Comparison of ENCODE assay signal across 8 mouse cellular contexts in the genomic region with DNA sequence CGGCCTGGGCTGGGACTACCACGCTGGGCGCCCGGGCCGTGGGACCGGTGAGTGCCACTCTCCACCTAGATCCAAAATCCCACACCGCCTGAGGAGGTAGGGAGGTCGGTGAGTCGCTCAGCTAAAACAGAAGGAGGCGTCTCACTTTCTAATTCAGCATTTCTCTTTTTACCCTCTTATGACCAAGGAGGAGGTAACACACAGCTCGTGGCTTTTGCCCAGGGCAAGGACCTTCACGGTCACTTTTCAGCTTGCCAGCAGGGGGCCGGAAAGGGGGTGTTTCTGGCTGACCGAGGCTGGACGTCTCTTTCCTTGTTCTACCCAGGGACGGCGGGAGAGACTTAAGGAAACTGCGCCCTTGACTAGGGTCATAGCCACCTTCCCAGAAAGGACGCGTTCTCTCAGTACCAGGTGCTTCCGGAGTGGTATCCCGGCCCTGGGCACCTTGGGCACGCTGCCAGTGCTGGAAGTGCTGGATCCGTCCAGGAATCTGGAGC. TPM values are rescaled to one million over a fixed set of nuclear protein-coding genes. Genes with fewer than 3 reads are reported as not detected.
DNase-seq lines count a peak whose midpoint lies in the region; ATAC-seq and TF ChIP-seq lines count a peak whose summit lies in the region.

No protein-coding gene starts in this region.

- no peaks in the 10 kb centered on the region for H3K9me3 ChIP-seq in E14TG2a.4 (ENCODE audit: low read length)
- no peaks in the 10 kb centered on the region for H3K9me3 ChIP-seq in embryonic facial prominence, embryonic 14.5 days (ENCODE audit: control insufficient read depth, low read length)
- H3K9me3 ChIP-seq in heart, embryonic 12.5 days (replicated peaks) = no peaks in the 10 kb centered on the region
- no peaks in the 10 kb centered on the region for H3K9me3 ChIP-seq in kidney, embryonic 15.5 days (replicated peaks)

- no peaks in the 10 kb centered on the region for H3K27me3 ChIP-seq in E14TG2a.4 (ENCODE audit: insufficient read depth, low read length)
- H3K27me3 ChIP-seq in embryonic facial prominence, embryonic 14.5 days (replicated peaks; ENCODE audit: control insufficient read depth, insufficient read depth, low read length) = no peaks in the 10 kb centered on the region
- no peaks in the 10 kb centered on the region for H3K27me3 ChIP-seq in heart, embryonic 12.5 days (replicated peaks)
- no peaks in the 10 kb centered on the region for H3K27me3 ChIP-seq in kidney, embryonic 15.5 days

- H3K4me2 ChIP-seq in embryonic facial prominence, embryonic 14.5 days (ENCODE audit: low read depth, low read length) = peak overlapping the region; percentile 73
- H3K4me2 ChIP-seq in heart, embryonic 12.5 days = peak overlapping the region; percentile 94
- peak overlapping the region; percentile 91 for H3K4me2 ChIP-seq in kidney, embryonic 15.5 days

- H3K4me1 ChIP-seq in E14TG2a.4 (replicated peaks; ENCODE audit: low read depth, low read length) = peaks cover 59% of the 10 kb centered on the region
- peaks cover 10% of the 10 kb centered on the region for H3K4me1 ChIP-seq in embryonic facial prominence, embryonic 14.5 days (ENCODE audit: control insufficient read depth, insufficient read depth, low read length)
- H3K4me1 ChIP-seq in heart, embryonic 12.5 days (replicated peaks) = peaks cover 16% of the 10 kb centered on the region
- H3K4me1 ChIP-seq in kidney, embryonic 15.5 days = peaks cover 19% of the 10 kb centered on the region

- no peak for TF ChIP-seq CTCF in E14TG2a.4 (conservative IDR thresholded peaks at IDR 0.05; ENCODE audit: low read length)

- H3K27ac ChIP-seq in embryonic facial prominence, embryonic 14.5 days (replicated peaks; ENCODE audit: low read depth, low read length) = peak overlapping the region; percentile 92
- H3K27ac ChIP-seq in heart, embryonic 12.5 days (ENCODE audit: poor library complexity, severe bottlenecking) = peak overlapping the region; percentile 87
- H3K27ac ChIP-seq in kidney, embryonic 15.5 days = peak overlapping the region; percentile 97

- peak overlapping the region; percentile 77 for H3K9ac ChIP-seq in embryonic facial prominence, embryonic 14.5 days (ENCODE audit: low read depth, low read length)
- peak overlapping the region; percentile 84 for H3K9ac ChIP-seq in heart, embryonic 12.5 days
- H3K9ac ChIP-seq in kidney, embryonic 15.5 days = peak overlapping the region; percentile 72

- peak overlapping the region; percentile 95 for H3K4me3 ChIP-seq in E14TG2a.4 (replicated peaks; ENCODE audit: low read length)
- H3K4me3 ChIP-seq in embryonic facial prominence, embryonic 14.5 days (ENCODE audit: low read depth, low read length) = peak overlapping the region; percentile 75
- H3K4me3 ChIP-seq in heart, embryonic 12.5 days = peak overlapping the region; percentile 82
- peak overlapping the region; percentile 84 for H3K4me3 ChIP-seq in kidney, embryonic 15.5 days (replicated peaks)

- ATAC-seq in embryonic facial prominence, embryonic 14.5 days (ENCODE audit: low read depth) = peak; percentile 31
- ATAC-seq in heart, embryonic 12.5 days (ENCODE audit: insufficient number of reproducible peaks, low FRiP score) = peak; percentile 71
- peak; percentile 75; the same call in 1 of the 2 replicates for ATAC-seq in kidney, embryonic 15.5 days (replicated peaks; ENCODE audit: low FRiP score)

- peak; percentile 46 for DNase-seq in adrenal gland, adult 8-10 months
- peak; percentile 59 for DNase-seq in embryonic facial prominence, embryonic 14.5 days (ENCODE audit: low spot score)
- peak; percentile 53 for DNase-seq in lung, postnatal 25 days (ENCODE audit: low spot score)
- peak; percentile 53 for DNase-seq in ovary, postnatal 14 days (ENCODE audit: low spot score)
- DNase-seq in c-Kit-positive CD71-positive TER-119-positive erythroid progenitor cells, embryonic 14.5 days (ENCODE audit: low spot score) = no peak

- WGBS in embryonic facial prominence, embryonic 14.5 days = under 1% methylated on average over 22 of the region's 24 CpGs
- under 1% methylated on average over 24 of the region's 24 CpGs for WGBS in heart, embryonic 12.5 days
- under 1% methylated on average over 24 of the region's 24 CpGs for WGBS in kidney, embryonic 15.5 days

- peaks cover 56% of the 10 kb centered on the region for H3K36me3 ChIP-seq in E14TG2a.4 (ENCODE audit: insufficient read depth, low read length)
- peaks cover 27% of the 10 kb centered on the region for H3K36me3 ChIP-seq in embryonic facial prominence, embryonic 14.5 days (ENCODE audit: control insufficient read depth, insufficient read depth, low read length)
- peaks cover 44% of the 10 kb centered on the region for H3K36me3 ChIP-seq in heart, embryonic 12.5 days
- peaks cover 42% of the 10 kb centered on the region for H3K36me3 ChIP-seq in kidney, embryonic 15.5 days

RNA-seq across cellular contexts. Expression of gene Pigw, which starts 0.4 kb away (rescaled TPM):
- total RNA-seq in adrenal gland, adult 8-10 months (2022) = 10 to 100 TPM in 2 of 4 experiments, 1 to 10 TPM in 2; 8.4 to 11.1 (median 9.8) TPM
- polyA plus RNA-seq in embryonic facial prominence, embryonic 14.5 days (2014; fragmentation: Nextera tagmentation; extraction: Ambion mirVana) = 2.3 and 3.1 TPM in 2 replicates
- 2.9 and 3.4 TPM in 2 replicates for polyA plus RNA-seq in heart, embryonic 12.5 days (2016; fragmentation: Nextera tagmentation; extraction: Ambion mirVana)
- polyA plus RNA-seq in kidney, embryonic 15.5 days (2015; fragmentation: Nextera tagmentation; extraction: Ambion mirVana) = 3.7 and 4.9 TPM in 2 replicates

RNA-seq across cellular contexts. Expression of gene Myo19, which starts 0.6 kb away (rescaled TPM):
- 10 to 100 TPM; 10.3 to 16.5 (median 14.3) TPM for total RNA-seq in adrenal gland, adult 8-10 months (2022)
- polyA plus RNA-seq in embryonic facial prominence, embryonic 14.5 days (2014; fragmentation: Nextera tagmentation; extraction: Ambion mirVana) = 10.9 and 11.9 TPM in 2 replicates
- polyA plus RNA-seq in heart, embryonic 12.5 days (2016; fragmentation: Nextera tagmentation; extraction: Ambion mirVana) = 7.9 and 8.3 TPM in 2 replicates
- 11.1 and 12.3 TPM in 2 replicates for polyA plus RNA-seq in kidney, embryonic 15.5 days (2015; fragmentation: Nextera tagmentation; extraction: Ambion mirVana)

RNA-seq across cellular contexts. Expression of gene Ggnbp2, which starts 9.9 kb away (rescaled TPM):
- 10 to 100 TPM; 76.1 to 91.6 (median 86.8) TPM for total RNA-seq in adrenal gland, adult 8-10 months (2022)
- 62.4 and 67.0 TPM in 2 replicates for polyA plus RNA-seq in embryonic facial prominence, embryonic 14.5 days (2014; fragmentation: Nextera tagmentation; extraction: Ambion mirVana)
- 55.5 and 57.4 TPM in 2 replicates for polyA plus RNA-seq in heart, embryonic 12.5 days (2016; fragmentation: Nextera tagmentation; extraction: Ambion mirVana)
- 66.2 and 68.1 TPM in 2 replicates for polyA plus RNA-seq in kidney, embryonic 15.5 days (2015; fragmentation: Nextera tagmentation; extraction: Ambion mirVana)

RNA-seq across cellular contexts. Expression of gene Znhit3, which starts 35.7 kb away (rescaled TPM):
- 10 to 100 TPM in 3 of 4 experiments, 1 to 10 TPM in 1; 9.0 to 17.7 (median 15.3) TPM for total RNA-seq in adrenal gland, adult 8-10 months (2022)
- 46.5 and 52.2 TPM in 2 replicates for polyA plus RNA-seq in embryonic facial prominence, embryonic 14.5 days (2014; fragmentation: Nextera tagmentation; extraction: Ambion mirVana)
- polyA plus RNA-seq in heart, embryonic 12.5 days (2016; fragmentation: Nextera tagmentation; extraction: Ambion mirVana) = 33.8 and 37.1 TPM in 2 replicates
- polyA plus RNA-seq in kidney, embryonic 15.5 days (2015; fragmentation: Nextera tagmentation; extraction: Ambion mirVana) = 60.0 and 65.0 TPM in 2 replicates

RNA-seq across cellular contexts. Expression of gene Dhrs11, which starts 51.7 kb away (rescaled TPM):
- total RNA-seq in adrenal gland, adult 8-10 months (2022) = 10 to 100 TPM; 45.7 to 58.0 (median 50.5) TPM
- 13.7 and 15.7 TPM in 2 replicates for polyA plus RNA-seq in embryonic facial prominence, embryonic 14.5 days (2014; fragmentation: Nextera tagmentation; extraction: Ambion mirVana)
- polyA plus RNA-seq in heart, embryonic 12.5 days (2016; fragmentation: Nextera tagmentation; extraction: Ambion mirVana) = 25.2 and 26.8 TPM in 2 replicates
- 11.6 and 15.7 TPM in 2 replicates for polyA plus RNA-seq in kidney, embryonic 15.5 days (2015; fragmentation: Nextera tagmentation; extraction: Ambion mirVana)
